Comparison of ENCODE assay signal across 9 mouse cellular contexts in the genomic region with DNA sequence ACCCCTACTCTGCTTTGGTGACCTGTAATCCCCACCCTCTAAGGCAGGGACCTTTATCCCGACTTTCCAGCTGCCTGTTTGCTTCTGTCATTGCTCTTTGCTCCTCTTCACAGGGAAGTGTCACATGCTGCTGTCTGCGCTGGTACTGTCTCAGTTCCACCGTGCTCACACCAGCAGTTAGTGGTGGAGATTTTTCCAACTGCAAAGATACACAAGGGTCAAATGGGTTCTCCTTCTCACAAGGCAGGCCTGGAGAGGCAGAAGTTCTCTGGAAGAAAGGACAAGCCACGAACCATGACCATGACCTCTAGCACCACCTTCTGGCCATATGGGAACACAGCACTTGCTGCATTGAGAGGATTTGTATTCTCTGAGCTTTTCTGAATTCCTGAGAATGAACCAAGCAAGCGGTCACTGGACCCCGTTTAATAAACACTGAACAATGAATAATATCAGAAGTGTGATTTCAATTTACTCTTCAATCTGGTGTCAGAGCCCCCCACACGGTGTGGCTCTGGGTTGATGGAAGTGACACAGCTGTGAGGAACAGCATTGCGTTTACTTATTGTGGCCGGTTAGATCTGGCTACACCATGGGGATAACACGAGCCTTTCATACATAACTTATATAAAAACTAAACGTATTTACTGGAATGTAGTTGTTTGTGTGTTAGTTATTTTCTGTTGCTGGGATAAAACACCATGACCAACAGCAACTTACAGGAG. TPM values are rescaled to one million over a fixed set of nuclear protein-coding genes. Genes with fewer than 3 reads are reported as not detected.
DNase-seq lines count a peak whose midpoint lies in the region; ATAC-seq and TF ChIP-seq lines count a peak whose summit lies in the region.
"Had no signal": no experiment of that assay in that cellular context is flagged by ENCODE, and none has a peak within 500 bp of the region (broad histone marks: within the 10 kb centered on the region; RNA-seq: fewer than 3 reads in every experiment).

No protein-coding gene starts in this region.

- in situ Hi-C loops in Patski (cut with MboI; ENCODE audit: low pct_unique_long_range_greater_than_20kb), result no loop called here

- ATAC-seq in CD4-positive, CD25-positive, alpha-beta regulatory T cell, adult 4 months, result peak; percentile 82
- ATAC-seq in Patski, result peak; percentile 69
- ATAC-seq in liver, embryonic 16.5 days (ENCODE audit: low read depth), result peak; percentile 30; the same call in 1 of the 2 replicates
- ATAC-seq in neural tube, embryonic 12.5 days (ENCODE audit: low FRiP score, low read depth), result peak; percentile 71

- H3K9ac ChIP-seq in liver, embryonic 16.5 days (ENCODE audit: low read depth, low read length), result no peak overlapping the region
- H3K9ac ChIP-seq in neural tube, embryonic 12.5 days, result no peak overlapping the region
- H3K9ac ChIP-seq: stomach, embryonic 15.5 days had no signal

- no peaks in the 10 kb centered on the region for H3K27me3 ChIP-seq in Patski
- no peaks in the 10 kb centered on the region for H3K27me3 ChIP-seq in kidney, adult 2 months (replicated peaks; ENCODE audit: control insufficient read depth, insufficient read depth, low read length)
- no peaks in the 10 kb centered on the region for H3K27me3 ChIP-seq in liver, embryonic 16.5 days (ENCODE audit: control insufficient read depth, insufficient read depth, low read depth, low read length)
- H3K27me3 ChIP-seq in neural tube, embryonic 12.5 days (replicated peaks), result no peaks in the 10 kb centered on the region
- H3K27me3 ChIP-seq: stomach, embryonic 15.5 days had no signal

- no peak overlapping the region for H3K4me3 ChIP-seq in kidney, adult 2 months (ENCODE audit: insufficient read depth, low read depth, low read length)
- H3K4me3 ChIP-seq in liver, embryonic 16.5 days (ENCODE audit: low read depth, low read length), result no peak overlapping the region
- H3K4me3 ChIP-seq in neural tube, embryonic 12.5 days, result no peak overlapping the region
- H3K4me3 ChIP-seq: stomach, embryonic 15.5 days had no signal

- no peaks in the 10 kb centered on the region for H3K36me3 ChIP-seq in kidney, adult 2 months (ENCODE audit: control insufficient read depth, insufficient read depth, low read length)
- no peaks in the 10 kb centered on the region for H3K36me3 ChIP-seq in liver, embryonic 16.5 days (ENCODE audit: control insufficient read depth, insufficient read depth)
- H3K36me3 ChIP-seq in neural tube, embryonic 12.5 days, result 0 out of 2 replicates have a peak, but pooled peaks cover 2% of the 10 kb centered on the region
- H3K36me3 ChIP-seq: stomach, embryonic 15.5 days had no signal

- POLR2A ChIA-PET in Patski (lab: Charles Lee), result no interaction called here

- H3K4me2 ChIP-seq in liver, embryonic 16.5 days (ENCODE audit: low read depth, low read length), result no peak overlapping the region
- no peak overlapping the region for H3K4me2 ChIP-seq in neural tube, embryonic 12.5 days (replicated peaks)
- H3K4me2 ChIP-seq: stomach, embryonic 15.5 days had no signal

- peak; percentile 19 for DNase-seq in Patski (ENCODE audit: low read depth, low spot score)
- DNase-seq in cerebellum, postnatal 36 days, result peak; percentile 59 to 68
- DNase-seq in gastrocnemius, postnatal 25 days, result peak; percentile 37
- DNase-seq in kidney, adult 2 months, result peak; percentile 74
- DNase-seq in urinary bladder, postnatal 36 days (ENCODE audit: low spot score in 2 of 2), result peak; percentile 33 to 41

- H3K27ac ChIP-seq in kidney, adult 2 months (ENCODE audit: insufficient read depth, low read depth, low read length), result no peak overlapping the region
- no peak overlapping the region for H3K27ac ChIP-seq in liver, embryonic 16.5 days (ENCODE audit: low read length)
- no peak overlapping the region for H3K27ac ChIP-seq in neural tube, embryonic 12.5 days
- H3K27ac ChIP-seq: stomach, embryonic 15.5 days had no signal

- no peaks in the 10 kb centered on the region for H3K4me1 ChIP-seq in kidney, adult 2 months (ENCODE audit: control insufficient read depth, insufficient read depth, low read length)
- peaks cover 4% of the 10 kb centered on the region; the same call in 1 of the 2 replicates for H3K4me1 ChIP-seq in liver, embryonic 16.5 days (ENCODE audit: control insufficient read depth, low read depth, low read length)
- no peaks in the 10 kb centered on the region for H3K4me1 ChIP-seq in neural tube, embryonic 12.5 days
- H3K4me1 ChIP-seq: stomach, embryonic 15.5 days had no signal

- CTCF ChIA-PET in Patski (lab: Charles Lee), result interaction anchor here (0.6 to 2.6 kb wide), 22 partner anchors 9 to 283 kb away, joined by 3 to 20 read pairs (median 4); no protein-coding TSS in a partner anchor

- TF ChIP-seq POLR2A in kidney, adult 2 months (IDR thresholded peaks at IDR 0.05; ENCODE audit: low read depth, low read length), result no peak

- WGBS in kidney, adult 2 months, result 31% methylated on average over 11 of the region's 11 CpGs
- WGBS in liver, embryonic 16.5 days (ENCODE audit: insufficient replicate concordance), result 27% methylated on average over 11 of the region's 11 CpGs
- 41% methylated on average over 11 of the region's 11 CpGs for WGBS in neural tube, embryonic 12.5 days

- H3K9me3 ChIP-seq in liver, embryonic 16.5 days (replicated peaks; ENCODE audit: control insufficient read depth, low read length), result no peaks in the 10 kb centered on the region
- no peaks in the 10 kb centered on the region for H3K9me3 ChIP-seq in neural tube, embryonic 12.5 days
- H3K9me3 ChIP-seq: stomach, embryonic 15.5 days had no signal

- peak; percentile 90 for TF ChIP-seq CTCF in Patski (IDR thresholded peaks at IDR 0.05)
- TF ChIP-seq CTCF in kidney, adult 2 months (conservative IDR thresholded peaks at IDR 0.05; ENCODE audit: insufficient read depth, insufficient read length, low read depth, low read length), result peak; percentile 88

RNA-seq across cellular contexts. Expression of a gene that starts 32.0 kb away (rescaled TPM):
- polyA plus RNA-seq in CD4-positive, CD25-positive, alpha-beta regulatory T cell, adult 4 months (2017; shearing (Covaris generic)), result not detected
- polyA plus RNA-seq in Patski (2021), result 7.8 TPM
- total RNA-seq in gastrocnemius, postnatal 25 days (2021), result 1 to 10 TPM in 1 of 2 experiments, under 1 TPM in 1; 0.74 to 1.2 TPM
- 2.7 and 3.4 TPM in 2 replicates for polyA plus RNA-seq in kidney, adult 2 months (2012; rRNA removed)
- polyA plus RNA-seq in liver, embryonic 16.5 days (2015; fragmentation: Nextera tagmentation; extraction: Ambion mirVana), result 0.11 and 0.22 TPM in 2 replicates
- 0.34 and 0.68 TPM in 2 replicates for polyA plus RNA-seq in neural tube, embryonic 12.5 days (2016; fragmentation: Nextera tagmentation; extraction: Ambion mirVana)

RNA-seq across cellular contexts. Expression of a gene that starts 38.8 kb away (rescaled TPM):
- 10 to 100 TPM; 11.7 to 15.3 TPM for polyA plus RNA-seq in CD4-positive, CD25-positive, alpha-beta regulatory T cell, adult 4 months (2017; shearing (Covaris generic))
- 47.9 TPM for polyA plus RNA-seq in Patski (2021)
- 10 to 100 TPM; 63.0 to 69.6 TPM for total RNA-seq in gastrocnemius, postnatal 25 days (2021)
- 12.5 and 14.9 TPM in 2 replicates for polyA plus RNA-seq in kidney, adult 2 months (2012; rRNA removed)
- polyA plus RNA-seq in liver, embryonic 16.5 days (2015; fragmentation: Nextera tagmentation; extraction: Ambion mirVana), result 85.1 and 89.1 TPM in 2 replicates
- polyA plus RNA-seq in neural tube, embryonic 12.5 days (2016; fragmentation: Nextera tagmentation; extraction: Ambion mirVana), result 46.6 and 47.2 TPM in 2 replicates

Comparison
In these comparisons a context has a peak if more than half of its experiments do, and no peak if none do; other contexts are left out.
1. ATAC-seq: peak in every context shown above with its lines; median percentile 82 in CD4-positive, CD25-positive, alpha-beta regulatory T cell, adult 4 months; 71 in neural tube, embryonic 12.5 days; 69 in Patski; 30 in liver, embryonic 16.5 days.
2. DNase-seq: peak in every context shown above with its lines; median percentile 74 in kidney, adult 2 months; 64 in cerebellum, postnatal 36 days; 37 in gastrocnemius, postnatal 25 days; 37 in urinary bladder, postnatal 36 days; 19 in Patski.